Mouse (Mus musculus): ENCODE results near the gene Slc25a25. TPM values are rescaled to one million over a fixed set of nuclear protein-coding genes. Genes with fewer than 3 reads are reported as not detected.

The Slc25a25 gene
- polyA plus RNA-seq, 1 experiment from 2014 or later, result 12.2 TPM

DNA sequence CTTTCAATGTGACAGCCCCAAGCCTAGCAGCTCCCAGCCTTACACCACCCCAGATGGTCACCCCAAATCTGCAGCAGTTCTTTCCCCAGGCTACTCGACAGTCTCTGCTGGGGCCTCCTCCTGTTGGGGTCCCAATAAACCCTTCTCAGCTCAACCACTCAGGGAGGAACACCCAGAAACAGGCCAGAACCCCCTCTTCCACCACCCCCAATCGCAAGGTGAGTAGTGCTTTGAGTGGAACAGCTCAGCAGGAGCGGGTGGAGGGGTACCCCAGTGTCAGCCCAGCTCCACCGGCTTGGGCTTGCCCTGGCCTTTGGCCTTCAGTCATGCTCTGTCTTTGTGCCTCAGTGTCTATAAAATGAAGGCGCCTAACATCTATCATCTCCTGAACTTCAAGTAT is 83.9 kb downstream of the Slc25a25 start:
- Histone ChIP-seq H3K27me3 (ENCODE audit: control insufficient read depth, insufficient read depth, low read length) (no peaks in the 10 kb centered on the region), H3K9me3 (replicated peaks; ENCODE audit: control insufficient read depth, low read length) (no peaks in the 10 kb centered on the region), H3K4me3 (ENCODE audit: low read length) (no peak overlapping the region), H3K4me1 (ENCODE audit: control insufficient read depth, insufficient read depth, low read length) (peaks cover 5% of the 10 kb centered on the region; the same call in 1 of the 2 replicates), H3K9ac (ENCODE audit: low read length) (no peak overlapping the region), H3K27ac (ENCODE audit: low read length) (no peak overlapping the region), H3K4me2 (ENCODE audit: low read depth, low read length) (no peak overlapping the region), H3K36me3 (ENCODE audit: control insufficient read depth, insufficient read depth) (peaks cover 44% of the 10 kb centered on the region)
- ATAC-seq (replicated peaks; ENCODE audit: extremely low read depth, insufficient read depth, low FRiP score), result no peak
- WGBS, result 96% methylated on average over 5 of the region's 5 CpGs

Other genes starting within 250 kb of the Slc25a25 start
- gene Pomt1, start 214.9 kb downstream of the Slc25a25 start, polyA plus RNA-seq (2015; fragmentation: Nextera tagmentation; extraction: Ambion mirVana), result 19.2 and 20.5 TPM in 2 replicates
- gene Uck1, start 191.3 kb downstream of the Slc25a25 start, polyA plus RNA-seq (2015; fragmentation: Nextera tagmentation; extraction: Ambion mirVana), result 45.7 TPM in 2 replicates
- 27.4 and 28.1 TPM in 2 replicates for gene Golga2, start 164.1 kb downstream of the Slc25a25 start, polyA plus RNA-seq (2015; fragmentation: Nextera tagmentation; extraction: Ambion mirVana)
- gene Swi5, start 163.4 kb downstream of the Slc25a25 start, polyA plus RNA-seq (2015; fragmentation: Nextera tagmentation; extraction: Ambion mirVana), result 305 and 327 TPM in 2 replicates
- 36.7 and 38.4 TPM in 2 replicates for gene Ciz1, start 99.1 kb downstream of the Slc25a25 start, polyA plus RNA-seq (2015; fragmentation: Nextera tagmentation; extraction: Ambion mirVana)
- 2.4 and 2.7 TPM in 2 replicates for gene Dnm1, start 98.1 kb downstream of the Slc25a25 start, polyA plus RNA-seq (2015; fragmentation: Nextera tagmentation; extraction: Ambion mirVana)
- gene 1110008P14Rik, start 69.5 kb downstream of the Slc25a25 start, polyA plus RNA-seq (2015; fragmentation: Nextera tagmentation; extraction: Ambion mirVana), result 46.3 and 46.5 TPM in 2 replicates
- gene Lcn2, start 63.2 kb downstream of the Slc25a25 start, polyA plus RNA-seq (2015; fragmentation: Nextera tagmentation; extraction: Ambion mirVana), result 1.9 and 2.5 TPM in 2 replicates
- gene Ptges2, start 55.5 kb downstream of the Slc25a25 start, polyA plus RNA-seq (2015; fragmentation: Nextera tagmentation; extraction: Ambion mirVana), result 44.2 and 50.7 TPM in 2 replicates
- gene Naif1, start 988 bp downstream of the Slc25a25 start, polyA plus RNA-seq (2015; fragmentation: Nextera tagmentation; extraction: Ambion mirVana), result 5.1 and 5.6 TPM in 2 replicates
- 5.8 and 6.6 TPM in 2 replicates for gene Fam102a, start 83.9 kb upstream of the Slc25a25 start, polyA plus RNA-seq (2015; fragmentation: Nextera tagmentation; extraction: Ambion mirVana)
- gene Dpm2, start 119.4 kb upstream of the Slc25a25 start, polyA plus RNA-seq (2015; fragmentation: Nextera tagmentation; extraction: Ambion mirVana), result 72.1 and 73.0 TPM in 2 replicates
- 0.16 and 0.32 TPM in 2 replicates for gene Pip5kl1, start 123.4 kb upstream of the Slc25a25 start, polyA plus RNA-seq (2015; fragmentation: Nextera tagmentation; extraction: Ambion mirVana)
- not detected in 2 replicates for gene 9430097D07Rik, start 124.2 kb upstream of the Slc25a25 start, polyA plus RNA-seq (2015; fragmentation: Nextera tagmentation; extraction: Ambion mirVana)
- 40.6 and 40.7 TPM in 2 replicates for gene St6galnac4, start 135.7 kb upstream of the Slc25a25 start, polyA plus RNA-seq (2015; fragmentation: Nextera tagmentation; extraction: Ambion mirVana)
- gene St6galnac6, start 148.3 kb upstream of the Slc25a25 start, polyA plus RNA-seq (2015; fragmentation: Nextera tagmentation; extraction: Ambion mirVana), result 33.4 and 34.1 TPM in 2 replicates
- gene Ak1, start 170.3 kb upstream of the Slc25a25 start, polyA plus RNA-seq (2015; fragmentation: Nextera tagmentation; extraction: Ambion mirVana), result 470 and 488 TPM in 2 replicates
- 170 and 176 TPM in 2 replicates for gene Eng, start 195.2 kb upstream of the Slc25a25 start, polyA plus RNA-seq (2015; fragmentation: Nextera tagmentation; extraction: Ambion mirVana)